Mouse (Mus musculus) retina, embryonic 14.5 days (tissue): ENCODE results near the gene Chd3.
"Not testable (repeated sequence)": the region's sequence is repeated elsewhere in the genome, so short reads cannot be mapped to it uniquely, and the experiment has no call there.

Experiments used
- DNase-seq: peaks from one replicate; pipeline ENCODE4 v3.0.0-alpha.2; 2015; ENCODE audit warnings: low spot score

Chd3 gene

GRCm38 (mm10) chr11:69323667-69324111 lies 45.5 kb downstream of the Chd3 start, which contains the start of the genes Cntrob and Trappc1:
Cntrob (minus strand) TSS chr11:69323775.
Trappc1 (plus strand) TSS chr11:69323980.
- DNase-seq: peak; percentile 99

- peak; percentile 18 for DNase-seq
Measured at GRCm38 (mm10) chr11:69322693-69323471, 46.3 kb downstream of the Chd3 start.

GRCm38 (mm10) chr11:69322010-69322409 lies 47.2 kb downstream of the Chd3 start:
- DNase-seq: no peak

- no peak for DNase-seq
Measured at GRCm38 (mm10) chr11:69321580-69321979, 47.6 kb downstream of the Chd3 start.

GRCm38 (mm10) chr11:69318000-69318399 lies 51.2 kb downstream of the Chd3 start:
- not testable (repeated sequence) for DNase-seq

- no peak for DNase-seq
Measured at GRCm38 (mm10) chr11:69316361-69316760, 52.8 kb downstream of the Chd3 start.

- DNase-seq: peak; percentile 36
Measured at GRCm38 (mm10) chr11:69311266-69311665, 57.9 kb downstream of the Chd3 start.

- DNase-seq: no peak
Measured at GRCm38 (mm10) chr11:69306039-69306438, 63.2 kb downstream of the Chd3 start.

- DNase-seq: no peak
Measured at GRCm38 (mm10) chr11:69305291-69305690, 63.9 kb downstream of the Chd3 start.

- no peak for DNase-seq
Measured at GRCm38 (mm10) chr11:69302817-69303216, 66.4 kb downstream of the Chd3 start.

GRCm38 (mm10) chr11:69298231-69298630 lies 71.0 kb downstream of the Chd3 start:
- no peak for DNase-seq

GRCm38 (mm10) chr11:69297799-69298198 lies 71.4 kb downstream of the Chd3 start:
- DNase-seq: no peak

GRCm38 (mm10) chr11:69295286-69295685 lies 73.9 kb downstream of the Chd3 start:
- no peak for DNase-seq
